Mouse (Mus musculus): ENCODE results near the gene Fcrlb. TPM values are rescaled to one million over a fixed set of nuclear protein-coding genes. Genes with fewer than 3 reads are reported as not detected.
A peak's percentile ranks its signal among the peaks of the same experiment; 100 is the strongest.

The Fcrlb gene
- polyA plus RNA-seq, 1 experiment, result 0.58 TPM

GRCm38 (mm10) chr1:170911907-170912660 is 657 bp downstream of the Fcrlb start:
- no peak for DNase-seq (ENCODE audit: extremely low spot score in 1 of 2, low spot score in 1 of 2)

- DNase-seq (ENCODE audit: extremely low spot score in 1 of 2, low spot score in 1 of 2), result no peak
Observed at GRCm38 (mm10) chr1:170908341-170908740, 4.4 kb downstream of the Fcrlb start.

DNA sequence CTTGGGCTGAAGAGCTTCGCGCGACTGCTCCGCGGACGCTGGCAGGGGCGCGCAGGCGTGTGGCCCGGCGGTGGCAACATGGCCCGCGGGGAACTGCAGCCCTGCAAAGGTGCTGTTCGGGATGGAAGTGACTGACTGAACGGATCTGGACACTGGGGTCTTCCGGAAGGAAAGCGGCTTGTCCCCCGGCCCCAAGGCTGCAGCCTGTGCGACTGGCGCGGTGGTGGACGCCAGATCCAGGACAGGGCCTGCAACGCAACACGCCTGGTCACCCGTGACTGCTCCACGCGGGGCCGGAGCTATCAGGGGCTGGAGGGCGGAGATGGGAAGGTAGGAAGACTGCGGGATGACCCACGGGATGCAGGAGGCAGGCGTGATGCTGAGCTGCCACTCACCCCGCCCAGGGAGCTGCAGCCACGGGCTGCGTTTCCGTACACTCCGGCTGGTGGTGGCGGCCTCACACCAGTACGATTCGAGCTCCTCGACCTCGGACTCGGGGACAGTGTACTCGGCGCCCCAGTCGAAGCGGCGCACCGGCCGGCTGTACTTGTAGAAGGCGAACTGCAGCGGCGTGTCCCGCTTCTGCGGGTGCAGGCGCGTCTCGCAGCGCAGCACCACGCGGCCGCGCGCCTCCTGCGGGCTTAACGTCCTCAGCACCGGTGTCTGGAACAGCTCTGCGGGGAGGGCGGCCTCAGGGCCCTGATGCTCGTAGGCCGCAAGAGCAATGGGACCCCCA is 5.1 kb downstream of the Fcrlb start:
- peak in 1 of 2 experiments; percentile 35 for DNase-seq (ENCODE audit: extremely low spot score in 1 of 2, low spot score in 1 of 2)

GRCm38 (mm10) chr1:170907111-170907455 is 5.7 kb downstream of the Fcrlb start:
- no peak for DNase-seq (ENCODE audit: extremely low spot score in 1 of 2, low spot score in 1 of 2)

- DNase-seq (ENCODE audit: extremely low spot score in 1 of 2, low spot score in 1 of 2), result no peak
Observed at GRCm38 (mm10) chr1:170903485-170903884, 9.3 kb downstream of the Fcrlb start.

DNA sequence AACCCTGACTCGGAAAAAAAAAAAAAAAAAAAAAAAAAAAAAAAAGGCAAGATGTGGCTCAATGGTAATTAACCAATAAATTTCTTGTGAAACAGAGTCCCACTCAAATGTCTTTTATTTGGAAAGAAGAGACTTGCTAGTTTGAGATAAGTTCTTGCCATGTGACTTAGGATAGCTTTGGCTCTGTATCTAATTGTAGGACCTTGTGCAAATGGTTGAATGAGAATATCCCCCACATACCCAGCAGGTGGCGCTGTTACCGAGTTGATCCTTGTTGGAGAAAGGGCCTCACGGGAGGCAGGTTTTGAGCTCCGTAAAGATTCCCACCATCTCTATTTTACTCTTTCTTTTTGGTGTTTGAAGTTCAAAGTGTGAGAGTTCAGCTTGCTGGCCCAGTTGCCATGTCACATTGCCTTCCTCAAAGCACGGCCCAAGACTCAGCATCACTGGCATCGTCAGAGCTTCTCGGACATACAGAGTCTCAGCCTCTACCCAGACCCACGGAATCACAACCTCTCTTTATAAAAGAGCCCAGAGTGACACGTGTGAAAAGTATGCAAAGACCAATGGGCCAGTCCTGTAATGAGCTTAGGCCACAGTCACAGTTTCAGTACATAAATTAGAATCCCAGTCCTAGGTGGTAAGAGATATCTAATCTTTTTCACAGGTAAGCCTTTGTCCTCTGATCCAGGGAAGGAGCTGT is 11.1 kb downstream of the Fcrlb start:
- peak; percentile 61 to 96 for DNase-seq (ENCODE audit: extremely low spot score in 1 of 2, low spot score in 1 of 2)

- DNase-seq (ENCODE audit: extremely low spot score in 1 of 2, low spot score in 1 of 2), result peak in 1 of 2 experiments; percentile 90
Observed at GRCm38 (mm10) chr1:170900799-170901467, 11.8 kb downstream of the Fcrlb start.

- no peak for DNase-seq (ENCODE audit: extremely low spot score in 1 of 2, low spot score in 1 of 2)
Observed at GRCm38 (mm10) chr1:170898413-170899075, 14.2 kb downstream of the Fcrlb start.

DNA sequence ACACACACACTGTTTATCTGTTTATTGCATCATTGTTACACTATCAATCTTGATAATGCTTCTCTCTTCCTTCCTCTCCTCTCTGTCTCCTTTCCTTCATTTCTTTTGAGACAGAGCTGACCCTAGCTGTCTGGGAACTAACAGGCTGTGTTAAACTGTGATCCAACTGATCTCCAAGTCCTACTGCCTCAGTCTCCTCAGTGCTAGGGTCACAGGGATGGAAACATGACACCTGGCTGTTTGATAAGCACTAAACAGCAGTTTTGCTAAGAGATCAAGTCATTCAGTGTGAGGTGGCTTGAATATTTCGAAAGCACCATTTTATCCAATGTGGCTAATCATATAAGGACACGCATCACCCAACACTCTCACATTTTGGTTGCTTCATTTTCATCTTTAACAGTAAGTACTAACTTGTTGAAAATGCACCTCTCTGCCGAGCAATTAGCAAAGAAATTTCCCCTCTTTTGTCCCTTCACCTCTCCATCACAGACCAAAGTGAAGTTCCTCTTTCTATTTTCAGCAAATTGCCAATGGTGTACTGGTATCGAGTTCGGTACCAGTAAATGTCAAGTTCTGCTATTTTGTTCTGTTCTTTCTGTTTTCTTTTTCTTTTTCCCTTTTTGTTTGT is 16.0 kb downstream of the Fcrlb start:
- DNase-seq (ENCODE audit: extremely low spot score in 1 of 2, low spot score in 1 of 2), result no peak

DNA sequence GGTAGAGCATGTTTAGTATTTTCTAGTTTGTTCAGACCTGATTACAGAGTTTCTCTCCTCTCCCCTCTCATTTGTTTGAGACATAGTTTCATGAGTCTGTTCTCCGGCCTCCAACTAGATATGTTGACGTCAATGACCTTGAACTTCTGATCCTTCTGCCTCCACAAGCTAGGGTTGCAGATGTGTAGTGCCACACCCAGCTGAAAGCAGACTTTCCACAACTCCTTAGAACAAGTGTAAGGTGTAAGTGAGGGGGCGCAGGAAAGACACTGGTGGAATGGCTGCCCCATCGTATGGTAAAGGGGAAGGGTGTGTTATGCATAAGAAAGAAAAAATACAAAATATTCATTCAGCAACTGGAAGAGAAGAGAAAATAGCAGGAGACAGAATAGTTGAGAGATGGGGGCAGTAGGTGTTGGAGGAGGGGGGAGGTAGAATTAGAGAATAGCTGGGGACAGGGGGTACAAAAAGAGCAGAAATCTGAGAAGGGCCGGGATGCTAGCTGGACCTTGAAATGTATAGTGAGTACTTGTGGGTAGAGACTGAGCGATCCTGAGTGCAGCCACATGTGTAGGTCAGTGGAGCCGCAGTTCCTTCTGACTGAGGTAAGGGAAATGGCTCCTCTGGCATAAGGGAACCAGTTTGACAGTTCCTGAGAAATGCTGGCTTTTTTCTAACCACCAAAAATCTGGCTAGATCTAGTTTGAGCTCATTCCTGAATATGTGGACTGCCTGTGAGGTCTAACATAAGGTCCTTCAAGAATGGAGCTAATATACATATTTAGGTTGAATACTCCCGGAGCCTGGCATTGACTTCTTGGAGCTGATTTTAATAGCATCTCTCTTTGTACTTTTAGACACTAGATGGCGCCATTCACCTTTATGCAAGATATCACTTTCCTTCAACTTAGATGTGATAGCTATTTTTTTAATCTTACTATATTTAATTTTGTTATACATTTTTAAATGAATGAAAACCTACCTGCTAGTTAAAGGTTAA is 17.8 kb downstream of the Fcrlb start:
- peak in 1 of 2 experiments; percentile 81 for DNase-seq (ENCODE audit: extremely low spot score in 1 of 2, low spot score in 1 of 2)

GRCm38 (mm10) chr1:170892279-170892678 is 20.5 kb downstream of the Fcrlb start:
- no peak for DNase-seq (ENCODE audit: extremely low spot score in 1 of 2, low spot score in 1 of 2)

- no peak for DNase-seq (ENCODE audit: extremely low spot score in 1 of 2, low spot score in 1 of 2)
Observed at GRCm38 (mm10) chr1:170891646-170892045, 21.1 kb downstream of the Fcrlb start.

DNA sequence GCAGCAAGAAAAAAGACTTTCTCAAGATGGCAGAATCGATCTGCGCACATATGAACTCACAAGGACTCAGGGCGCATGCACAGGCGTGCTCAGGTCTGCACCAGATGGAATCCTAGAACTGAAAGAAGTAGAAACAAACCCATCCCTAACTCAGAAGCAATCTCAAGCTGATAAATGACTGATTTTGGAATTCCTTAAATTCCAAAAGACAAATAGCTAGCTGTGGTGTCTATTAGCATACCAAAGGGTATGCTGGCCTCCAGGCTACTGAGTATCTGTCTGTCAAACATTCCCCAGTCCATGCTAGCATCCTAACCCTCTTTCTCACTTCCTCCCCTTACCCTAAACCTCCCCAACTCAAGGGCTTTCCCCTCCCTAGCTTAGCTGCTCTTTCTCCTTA is 23.4 kb downstream of the Fcrlb start:
- DNase-seq (ENCODE audit: extremely low spot score in 1 of 2, low spot score in 1 of 2), result no peak

DNA sequence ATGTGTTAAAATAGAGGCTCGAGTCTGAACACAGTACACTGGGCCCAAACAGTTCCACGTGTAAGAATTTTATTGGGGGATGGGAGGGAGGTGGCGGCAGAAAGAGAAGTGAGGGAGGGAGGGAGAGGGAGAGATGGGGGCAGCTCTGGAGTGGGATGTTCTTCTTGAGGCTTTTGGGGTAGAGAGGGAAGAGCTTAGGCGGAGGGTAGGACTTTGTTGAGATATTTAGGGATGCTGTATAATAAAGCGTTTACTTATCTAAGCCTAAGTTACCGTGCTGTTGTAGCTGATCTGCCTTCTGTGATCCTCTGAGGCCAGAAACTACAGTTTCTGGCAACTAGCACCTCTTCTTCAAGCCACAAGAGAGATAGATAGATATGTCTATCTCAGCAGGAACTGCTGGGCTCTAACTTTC is 26.7 kb downstream of the Fcrlb start:
- DNase-seq (ENCODE audit: extremely low spot score in 1 of 2, low spot score in 1 of 2), result no peak

DNA sequence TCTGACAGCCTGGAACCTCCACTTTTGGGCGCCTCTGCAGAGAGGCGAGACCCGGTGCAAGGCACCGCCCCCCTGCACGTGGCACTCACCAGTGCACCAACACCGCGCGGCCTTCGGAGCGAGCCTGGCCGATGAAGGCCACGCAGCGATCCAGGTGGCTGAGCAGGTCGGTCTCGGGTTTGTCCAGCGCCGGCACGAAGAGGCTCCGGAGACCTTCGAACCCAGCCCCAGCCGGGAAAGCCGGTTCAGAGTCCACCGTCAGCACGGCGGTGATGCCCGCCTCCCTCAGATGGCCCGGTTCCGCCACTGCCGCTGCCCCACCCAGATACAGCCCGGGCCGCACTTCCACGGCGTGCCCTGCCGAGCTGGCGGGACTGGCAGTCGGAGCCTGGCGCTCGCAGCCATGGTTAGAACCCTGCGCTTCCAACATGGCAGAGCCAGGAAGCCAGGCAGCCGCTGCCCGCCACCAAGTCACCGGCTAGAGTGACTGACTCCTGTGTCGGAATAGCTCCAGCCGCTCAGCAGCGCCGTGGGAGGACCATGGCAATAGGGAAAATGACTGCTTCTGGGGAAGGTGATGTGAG is 27.7 kb downstream of the Fcrlb start, which contains the start of the genes Gm26620 and Dusp12:
Gene Gm26620, plus strand, starts transcription at position 88 of the 584 bp plus-strand sequence.
Gene Dusp12, minus strand, starts transcription at position 563 of the 584 bp plus-strand sequence.
- peak; percentile 81 to 93 for DNase-seq (ENCODE audit: extremely low spot score in 1 of 2, low spot score in 1 of 2)

DNA sequence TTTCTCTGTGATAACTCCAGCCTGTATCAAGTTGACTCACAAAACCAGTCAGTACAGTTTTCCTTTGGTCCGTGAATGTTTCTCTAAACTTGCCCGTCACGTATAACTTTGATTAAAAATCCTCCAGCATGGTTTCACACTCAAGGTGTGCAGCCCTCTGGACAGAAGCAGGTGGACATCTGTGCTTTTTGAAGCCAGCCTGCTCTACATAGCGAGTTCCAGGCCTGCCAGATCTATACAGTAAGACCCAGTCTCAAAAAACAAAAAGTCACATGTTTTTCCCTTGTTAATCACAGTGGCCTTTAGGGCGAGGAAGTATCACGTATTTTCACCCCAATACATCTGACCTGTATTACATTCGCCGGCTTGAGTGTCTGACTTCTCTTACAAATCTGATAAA is 28.4 kb downstream of the Fcrlb start:
- DNase-seq (ENCODE audit: extremely low spot score in 1 of 2, low spot score in 1 of 2), result no peak

- DNase-seq (ENCODE audit: extremely low spot score in 1 of 2, low spot score in 1 of 2), result no peak
Observed at GRCm38 (mm10) chr1:170882915-170883485, 29.7 kb downstream of the Fcrlb start.

GRCm38 (mm10) chr1:170876906-170877305 is 35.8 kb downstream of the Fcrlb start:
- no peak for DNase-seq (ENCODE audit: extremely low spot score in 1 of 2, low spot score in 1 of 2)
